Mouse (Mus musculus): ENCODE results near the gene Rwdd3.

The Rwdd3 gene

GRCm38 (mm10) chr3:121160424-121160823, 11.1 kb downstream of the Rwdd3 start:
- no peak for DNase-seq (ENCODE audit: low spot score in 2 of 2)

- DNase-seq (ENCODE audit: low spot score in 2 of 2) = no peak
These were observed 11.9 kb downstream of the Rwdd3 start for GRCm38 (mm10) chr3:121159566-121159965.

GRCm38 (mm10) chr3:121158901-121159351, 12.6 kb downstream of the Rwdd3 start:
- DNase-seq (ENCODE audit: low spot score in 2 of 2) = no peak

- no peak for DNase-seq (ENCODE audit: low spot score in 2 of 2)
These were observed 13.8 kb downstream of the Rwdd3 start for GRCm38 (mm10) chr3:121157546-121158330.

- DNase-seq (ENCODE audit: low spot score in 2 of 2) = no peak
These were observed 14.9 kb downstream of the Rwdd3 start for GRCm38 (mm10) chr3:121156451-121157186.

- no peak for DNase-seq (ENCODE audit: low spot score in 2 of 2)
These were observed 15.5 kb downstream of the Rwdd3 start for GRCm38 (mm10) chr3:121156043-121156442.

- DNase-seq (ENCODE audit: low spot score in 2 of 2) = no peak
These were observed 37.6 kb downstream of the Rwdd3 start for GRCm38 (mm10) chr3:121133937-121134336.

GRCm38 (mm10) chr3:121133039-121133438, 38.5 kb downstream of the Rwdd3 start:
- DNase-seq (ENCODE audit: low spot score in 2 of 2) = no peak

GRCm38 (mm10) chr3:121127171-121127570, 44.3 kb downstream of the Rwdd3 start:
- DNase-seq (ENCODE audit: low spot score in 2 of 2) = no peak

- DNase-seq (ENCODE audit: low spot score in 2 of 2) = no peak
These were observed 45.0 kb downstream of the Rwdd3 start for GRCm38 (mm10) chr3:121126476-121126875.

GRCm38 (mm10) chr3:121121072-121121471, 50.4 kb downstream of the Rwdd3 start:
- DNase-seq (ENCODE audit: low spot score in 2 of 2) = no peak

- DNase-seq (ENCODE audit: low spot score in 2 of 2) = no peak
These were observed 54.9 kb downstream of the Rwdd3 start for GRCm38 (mm10) chr3:121116590-121116989.

- DNase-seq (ENCODE audit: low spot score in 2 of 2) = no peak
These were observed 55.4 kb downstream of the Rwdd3 start for GRCm38 (mm10) chr3:121116067-121116466.

- no peak for DNase-seq (ENCODE audit: low spot score in 2 of 2)
These were observed 60.4 kb downstream of the Rwdd3 start for GRCm38 (mm10) chr3:121111068-121111467.

- DNase-seq (ENCODE audit: low spot score in 2 of 2) = no peak
These were observed 61.1 kb downstream of the Rwdd3 start for GRCm38 (mm10) chr3:121110430-121110829.

- DNase-seq (ENCODE audit: low spot score in 2 of 2) = no peak
These were observed 64.0 kb downstream of the Rwdd3 start for GRCm38 (mm10) chr3:121107481-121107880.

GRCm38 (mm10) chr3:121105408-121105708, 66.1 kb downstream of the Rwdd3 start:
- DNase-seq (ENCODE audit: low spot score in 2 of 2) = no peak
